Mouse (Mus musculus) hematopoietic stem cell, adult 5-6 weeks (primary cell): ENCODE results near the gene Mien1. TPM values are rescaled to one million over a fixed set of nuclear protein-coding genes. Genes with fewer than 3 reads are reported as not detected.

ENCODE experiments used
- ATAC-seq, 2 experiments: fragments of 125-278 bp in 1 of 2; replicated peaks in 1 of 2; 2 replicates each; pipeline ENCODE4 v1.8.0; 2016 to 2017; ENCODE audit warnings: inconsistent platforms in 2 of 2, mild to moderate bottlenecking in 2 of 2, moderate number of reproducible peaks in 2 of 2, low read depth in 1 of 2, moderate TSS enrichment in 1 of 2; ENCODE audit not compliant: low FRiP score in 2 of 2, poor library complexity in 2 of 2, severe bottlenecking in 2 of 2, insufficient read depth in 1 of 2, low TSS enrichment in 1 of 2
- total RNA-seq: library from RNA; stranded (forward); fragments of 172-1452, 232-1000 nt; gene quantifications from 2 replicates; pipeline ENCODE4 v1.2.3, GENCODE M21; 2017

The Mien1 gene
- total RNA-seq, result 18.2 and 42.3 TPM in 2 replicates

DNA sequence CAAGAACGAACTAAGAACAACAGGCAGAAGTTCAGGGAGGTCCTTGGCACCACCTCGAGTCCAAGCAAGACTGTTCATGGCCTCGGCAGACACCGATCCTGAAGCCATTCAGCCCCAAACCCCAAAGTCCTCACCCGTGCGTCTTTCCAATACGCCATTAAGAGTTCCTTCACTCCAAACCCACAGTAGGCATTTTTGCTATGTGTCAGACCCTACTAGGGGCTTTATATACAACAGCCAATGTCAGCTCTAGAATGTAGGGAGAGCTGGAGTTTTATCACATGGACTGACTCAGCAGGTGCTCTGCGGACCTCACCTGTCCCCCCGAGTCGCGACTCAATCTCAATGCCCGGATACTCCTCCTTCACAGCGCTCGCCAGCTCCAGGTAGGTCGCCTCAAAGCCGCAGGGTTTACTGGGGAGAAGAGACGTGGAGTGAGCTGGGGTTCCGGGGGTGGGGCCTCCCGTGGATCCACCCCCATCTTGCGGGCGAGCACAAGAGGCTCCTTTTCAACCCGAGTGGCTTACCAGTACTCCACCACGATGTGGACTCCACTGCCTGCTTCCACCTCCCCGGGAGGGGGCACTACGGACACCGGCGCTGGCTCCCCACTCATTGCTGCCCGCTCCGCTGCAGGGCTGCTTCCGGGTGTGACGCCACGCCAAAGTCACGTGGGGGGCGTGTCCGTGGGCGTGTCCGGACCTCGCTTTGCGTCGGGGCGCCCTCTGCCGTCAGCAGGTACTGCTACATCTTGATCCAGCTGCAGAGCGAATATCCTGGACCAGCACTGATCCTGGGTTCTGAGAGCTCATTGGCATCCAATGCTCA is at the start of gene Mien1:
Gene Mien1 (minus strand): TSS at position 661 of the 828 bp plus-strand sequence.
- ATAC-seq, result peak; percentile 94

DNA sequence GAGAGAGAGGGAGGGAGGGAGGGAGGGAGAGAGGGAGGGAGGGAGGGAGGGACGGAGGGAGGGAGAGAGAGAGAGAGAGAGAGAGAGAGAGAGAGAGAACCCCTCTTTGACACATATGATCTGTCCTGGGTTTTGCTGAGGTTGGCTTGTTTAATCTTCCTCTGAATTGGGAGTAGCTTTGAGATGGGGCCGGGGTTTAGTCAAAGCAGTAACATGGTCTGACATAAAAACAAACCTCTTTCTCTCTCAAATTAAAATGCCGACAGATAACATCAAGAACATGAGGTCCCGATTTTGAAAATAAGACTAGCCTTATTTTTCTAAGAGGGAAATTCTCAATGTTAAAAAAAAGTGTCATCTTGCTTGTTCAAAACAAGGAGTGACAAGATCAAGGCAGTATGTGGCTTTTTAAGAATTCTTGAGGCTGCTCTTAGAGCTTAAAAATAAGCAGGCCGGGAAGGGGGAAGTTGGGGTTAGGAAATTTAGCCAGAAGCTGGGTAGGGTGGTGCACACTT is 48.8 kb upstream of the Mien1 start:
- ATAC-seq, result no peak

DNA sequence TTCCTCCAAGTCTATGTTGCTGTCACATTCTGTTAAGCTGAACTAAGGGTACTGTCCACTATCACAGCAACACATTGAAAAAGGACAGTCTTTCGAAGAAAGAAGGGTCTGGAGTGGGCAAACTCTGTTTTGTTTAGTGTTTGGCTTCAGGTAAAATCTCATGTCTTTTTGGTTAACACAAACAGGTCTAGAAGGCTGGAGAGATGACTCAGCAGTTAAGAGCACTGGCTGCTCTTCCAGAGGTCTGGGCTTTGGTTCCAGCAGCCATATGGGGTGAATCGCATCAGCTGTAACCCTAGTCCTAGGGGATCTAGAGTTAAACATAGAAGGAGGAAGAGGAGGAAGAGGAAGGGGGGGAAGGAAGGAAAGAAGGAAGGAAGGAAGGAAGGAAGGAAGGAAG is 47.0 kb upstream of the Mien1 start:
- ATAC-seq, result no peak

DNA sequence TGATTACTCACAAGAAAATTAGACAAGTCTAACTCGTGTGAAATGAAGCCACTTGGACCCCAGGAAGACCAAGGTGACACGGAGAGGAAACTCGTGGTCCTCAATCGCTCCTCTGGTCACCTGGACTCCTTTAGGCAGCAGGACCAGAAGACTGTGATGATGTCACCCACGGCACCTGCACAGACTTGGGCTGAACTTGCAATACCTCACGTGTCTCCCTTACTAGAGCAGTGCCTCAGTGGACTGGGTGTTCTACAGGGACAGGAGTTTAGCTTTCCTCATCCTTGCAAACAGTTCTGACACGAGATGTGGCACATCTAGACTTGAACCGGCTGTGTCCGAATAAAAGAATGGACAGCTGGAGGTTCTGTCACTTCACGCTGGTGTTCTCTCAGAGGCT is 43.3 kb upstream of the Mien1 start:
- no peak for ATAC-seq

DNA sequence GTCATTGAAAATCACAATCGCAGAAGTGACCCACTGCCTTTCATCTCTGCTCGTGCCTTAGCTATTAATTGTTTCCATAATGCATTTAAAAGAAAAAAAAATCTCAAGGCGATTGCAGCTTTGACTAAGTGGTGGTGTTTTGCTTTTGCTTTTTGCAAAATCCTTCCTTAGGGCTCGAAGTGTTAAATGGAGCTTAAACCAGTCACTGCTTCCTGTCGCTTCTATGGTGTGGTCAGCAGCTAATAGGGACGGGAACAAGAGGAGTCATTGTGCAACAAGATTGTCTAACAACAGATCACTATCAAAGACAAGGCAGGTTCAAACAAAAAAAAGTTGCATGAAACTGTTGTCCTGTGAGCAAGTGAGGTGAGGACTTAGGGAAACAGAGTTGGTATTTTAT is 42.4 kb upstream of the Mien1 start:
- ATAC-seq, result no peak

DNA sequence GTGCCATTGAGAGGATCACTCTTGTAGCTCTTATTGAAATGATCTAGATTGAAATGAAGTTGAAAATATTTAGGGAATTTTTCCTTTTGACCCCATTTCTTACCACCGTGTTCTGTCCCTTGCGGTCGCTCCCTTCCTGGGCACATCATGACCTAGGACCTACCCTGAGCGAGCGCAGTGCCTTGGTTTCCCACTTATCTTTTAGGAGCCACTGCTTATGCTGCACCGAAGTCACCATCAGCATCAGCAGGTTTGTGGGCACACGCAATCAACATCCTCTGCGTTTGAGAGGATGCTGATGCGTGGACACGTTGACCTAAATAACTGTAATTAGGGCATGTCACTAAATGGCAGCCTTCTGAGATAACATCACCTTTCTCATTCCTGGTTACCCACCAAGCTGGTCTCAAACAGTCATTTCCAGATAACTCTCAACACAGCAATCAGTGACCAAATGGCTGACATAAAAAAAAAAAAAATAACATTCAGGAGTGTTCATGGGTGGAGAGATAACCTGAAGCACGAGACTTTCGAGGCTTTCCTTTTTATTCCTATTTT is 41.2 kb upstream of the Mien1 start:
- ATAC-seq, result no peak

DNA sequence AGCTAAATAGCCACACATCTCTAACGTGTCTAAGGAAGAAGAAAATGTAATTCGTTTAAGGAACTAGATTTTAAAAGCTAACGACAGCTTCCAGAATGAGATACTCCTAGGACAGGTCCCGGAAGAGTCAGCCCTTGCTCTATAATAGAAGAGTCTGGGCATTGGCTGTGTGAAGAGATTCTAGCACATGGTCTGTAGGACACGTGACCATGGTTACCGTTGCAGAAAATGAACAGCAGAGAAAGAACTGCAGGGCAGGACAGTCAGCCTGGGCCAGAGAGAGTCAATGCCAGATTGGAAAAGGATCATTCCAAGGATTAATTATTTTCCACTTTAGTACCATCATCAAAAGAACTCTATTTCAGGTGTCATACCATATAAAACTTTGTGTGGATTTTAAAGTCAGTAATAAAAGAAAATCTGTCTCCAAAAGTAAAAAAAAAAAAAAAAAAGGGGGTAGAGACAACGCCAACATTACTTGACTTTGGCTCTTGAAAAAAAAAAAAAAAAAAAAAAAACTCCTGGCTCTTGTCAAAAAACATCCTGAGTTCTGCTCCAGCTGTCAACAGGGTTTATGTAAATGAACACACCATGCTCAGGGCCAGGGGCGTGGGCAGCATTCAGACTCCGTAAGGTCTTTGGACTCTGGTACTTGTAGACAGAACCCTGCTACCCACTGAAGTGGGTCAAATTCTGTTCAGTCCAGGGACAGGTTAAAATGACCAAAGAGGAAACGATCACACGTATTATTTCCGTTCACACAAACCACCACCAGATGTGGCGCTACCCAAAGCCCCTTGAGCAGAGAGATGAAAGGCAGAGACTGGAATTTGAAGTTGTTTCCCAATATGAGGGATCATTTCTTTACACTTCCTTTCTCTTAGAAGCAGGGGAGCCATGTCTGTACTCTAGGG is 40.5 kb upstream of the Mien1 start:
- no peak for ATAC-seq

DNA sequence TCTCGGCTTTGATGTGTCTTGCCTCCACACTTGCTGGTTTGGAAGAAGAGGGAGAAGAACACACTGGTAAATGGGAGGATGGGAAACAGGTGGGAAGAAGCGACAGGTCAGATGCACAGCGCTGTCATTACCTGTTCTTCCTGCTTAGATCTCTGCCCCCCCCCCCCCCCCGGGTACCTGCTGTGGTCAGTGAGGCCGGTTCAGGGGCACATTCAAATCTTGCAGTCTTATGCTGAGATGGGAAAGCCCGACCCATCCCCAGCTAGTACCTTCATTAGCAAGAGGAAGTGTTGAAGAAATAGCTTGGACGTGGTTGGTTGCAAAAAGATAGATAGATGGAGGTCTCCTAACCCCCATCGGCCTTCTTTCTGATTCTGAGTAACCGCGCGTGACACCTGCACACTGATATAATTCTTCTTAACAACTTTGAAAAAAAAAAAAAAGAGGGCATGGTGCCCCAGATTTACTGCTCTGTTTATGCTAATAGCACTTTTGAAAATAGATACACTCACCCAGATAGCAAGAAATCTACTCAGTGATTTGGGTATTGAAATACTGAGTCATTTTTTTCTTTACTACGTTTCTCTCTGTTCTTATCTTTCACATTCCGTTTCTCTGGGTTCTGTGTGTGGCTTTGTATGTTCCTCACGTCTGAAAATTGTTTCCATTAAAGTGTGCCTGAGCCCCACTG is 38.4 kb upstream of the Mien1 start:
- no peak for ATAC-seq

DNA sequence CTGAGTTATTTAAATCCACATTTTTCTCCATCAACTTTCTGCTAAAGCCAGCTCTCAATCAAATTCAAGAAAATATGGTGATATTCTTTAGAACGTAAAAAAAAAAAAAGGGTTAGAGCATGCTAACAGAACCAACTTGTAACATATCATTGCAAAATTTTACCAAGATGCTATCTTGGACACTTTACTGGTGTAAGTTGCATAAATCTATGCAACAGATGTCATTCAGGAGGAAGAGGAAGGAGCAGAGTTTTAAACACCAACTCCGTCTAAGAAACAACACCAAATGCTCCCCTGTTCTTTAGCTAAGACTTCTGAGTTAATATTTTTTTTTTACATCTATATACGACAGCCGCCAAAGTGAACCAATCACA is 37.6 kb upstream of the Mien1 start:
- no peak for ATAC-seq

DNA sequence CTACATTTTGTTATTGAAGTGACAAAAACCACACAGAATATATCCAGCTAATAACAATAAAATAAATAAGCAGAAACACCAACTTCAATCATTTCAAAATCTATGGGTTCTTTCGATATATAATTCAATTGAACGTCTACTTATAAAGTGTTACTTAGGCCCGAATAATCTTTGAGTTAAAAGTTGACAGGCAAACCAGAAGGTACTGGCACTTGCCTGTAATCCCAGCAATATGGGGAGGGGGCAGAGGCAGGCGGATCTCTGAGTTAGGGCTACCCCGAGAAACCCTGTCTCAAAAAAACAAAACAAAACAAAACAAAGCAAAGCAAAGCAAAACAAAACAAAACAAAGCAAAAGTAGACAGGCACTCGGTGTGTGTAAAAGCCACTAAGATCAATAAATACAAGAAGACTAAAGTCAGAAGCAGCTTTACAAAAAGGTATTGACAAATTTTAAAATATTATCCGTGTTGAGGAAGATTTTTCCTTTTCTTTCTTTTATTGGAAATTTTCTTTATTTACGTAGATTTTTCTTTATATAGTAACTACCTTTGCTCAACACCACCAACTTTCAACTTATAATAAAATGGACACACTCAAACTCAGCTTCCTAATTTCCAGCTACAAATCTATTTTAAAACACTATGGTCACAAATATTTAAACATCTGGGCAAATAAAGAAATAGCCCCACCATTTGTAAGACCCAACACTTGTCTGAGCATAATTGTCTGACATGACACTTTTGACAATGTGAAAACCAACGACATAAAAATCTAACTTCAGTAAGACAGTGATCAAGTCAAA is 37.0 kb upstream of the Mien1 start:
- ATAC-seq, result no peak

DNA sequence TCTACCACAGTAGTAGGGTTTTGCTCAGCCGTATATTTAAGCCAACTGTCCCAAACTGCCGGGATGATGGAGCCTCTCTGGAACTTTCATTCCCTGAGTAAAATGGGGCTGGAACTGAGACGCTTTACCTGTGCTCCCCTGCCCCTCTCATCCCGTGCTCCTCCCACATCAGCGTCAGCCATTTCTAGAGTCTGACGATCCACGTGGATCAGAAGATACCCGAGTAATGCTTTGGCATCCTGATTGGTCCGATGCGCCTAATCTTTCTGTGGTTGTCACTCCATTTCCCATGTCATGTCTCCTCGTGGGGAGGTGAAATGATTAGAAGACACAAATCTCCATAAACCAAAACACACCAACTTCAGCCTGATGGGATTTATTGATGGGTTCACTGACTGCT is 36.2 kb upstream of the Mien1 start:
- no peak for ATAC-seq

DNA sequence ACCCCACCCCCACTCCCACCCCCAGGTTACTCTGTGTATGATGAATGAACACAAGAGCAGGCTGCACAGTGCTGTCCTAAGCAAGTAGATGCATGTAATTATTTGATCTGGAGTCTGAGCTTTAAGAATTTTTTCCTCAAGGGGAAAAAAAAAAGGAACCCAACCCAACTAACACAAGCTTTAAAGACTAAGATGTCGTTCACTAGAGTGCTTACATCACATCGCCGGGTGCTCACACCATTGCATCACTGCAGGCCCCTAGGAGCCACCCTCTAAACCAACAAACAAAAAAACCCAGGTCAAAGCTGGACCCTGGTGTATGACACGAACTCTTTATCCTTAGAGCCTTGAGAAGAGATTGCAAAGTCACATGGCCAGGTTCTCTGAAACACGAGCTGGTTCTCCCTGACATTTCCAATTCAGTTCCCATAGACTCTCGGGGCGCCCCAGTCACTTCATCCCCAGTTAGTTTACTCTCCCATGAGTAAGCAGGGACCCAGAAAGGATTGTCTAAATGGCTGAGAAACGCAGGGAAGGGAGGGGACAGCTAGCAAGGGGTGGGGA is 35.2 kb upstream of the Mien1 start:
- ATAC-seq, result no peak

DNA sequence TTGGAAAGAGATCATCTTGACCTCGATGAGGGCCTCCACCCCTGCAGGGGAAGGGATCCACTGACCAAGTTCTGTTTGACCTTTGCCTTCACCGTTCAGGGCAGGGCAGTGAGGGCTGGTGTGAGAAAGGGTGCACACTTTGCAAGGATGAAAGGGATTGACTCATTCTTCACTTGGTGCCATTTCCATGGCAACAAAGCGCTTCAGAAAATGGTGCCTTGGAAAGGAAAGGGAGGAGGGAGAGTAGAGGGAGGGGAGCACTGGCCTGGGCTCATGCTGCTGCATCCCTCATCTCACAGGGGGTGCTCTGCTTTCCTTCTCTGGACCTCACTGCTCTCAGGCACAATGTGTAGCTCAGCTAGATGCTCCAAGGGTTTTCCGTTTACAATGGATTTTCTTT is 33.9 kb upstream of the Mien1 start:
- ATAC-seq, result no peak

DNA sequence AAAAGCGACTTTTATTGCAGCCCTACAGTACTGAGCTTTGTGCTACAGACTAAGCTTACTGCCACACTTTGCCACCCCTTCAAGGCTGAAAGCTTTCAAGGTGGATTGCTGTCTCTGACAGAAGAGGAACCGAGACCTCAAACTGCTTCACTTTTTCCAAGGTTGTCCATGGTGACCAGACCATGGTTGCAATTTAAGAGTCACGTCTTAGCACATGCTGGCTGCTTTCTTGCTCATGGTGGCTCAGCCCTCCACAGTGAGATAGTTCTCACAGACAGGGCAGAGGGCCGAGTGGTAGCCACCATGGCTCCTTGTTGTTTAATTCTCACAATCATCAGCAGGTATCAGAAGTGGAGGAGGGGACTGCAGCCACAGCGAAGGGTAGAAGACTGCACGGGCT is 32.0 kb upstream of the Mien1 start:
- ATAC-seq, result no peak

DNA sequence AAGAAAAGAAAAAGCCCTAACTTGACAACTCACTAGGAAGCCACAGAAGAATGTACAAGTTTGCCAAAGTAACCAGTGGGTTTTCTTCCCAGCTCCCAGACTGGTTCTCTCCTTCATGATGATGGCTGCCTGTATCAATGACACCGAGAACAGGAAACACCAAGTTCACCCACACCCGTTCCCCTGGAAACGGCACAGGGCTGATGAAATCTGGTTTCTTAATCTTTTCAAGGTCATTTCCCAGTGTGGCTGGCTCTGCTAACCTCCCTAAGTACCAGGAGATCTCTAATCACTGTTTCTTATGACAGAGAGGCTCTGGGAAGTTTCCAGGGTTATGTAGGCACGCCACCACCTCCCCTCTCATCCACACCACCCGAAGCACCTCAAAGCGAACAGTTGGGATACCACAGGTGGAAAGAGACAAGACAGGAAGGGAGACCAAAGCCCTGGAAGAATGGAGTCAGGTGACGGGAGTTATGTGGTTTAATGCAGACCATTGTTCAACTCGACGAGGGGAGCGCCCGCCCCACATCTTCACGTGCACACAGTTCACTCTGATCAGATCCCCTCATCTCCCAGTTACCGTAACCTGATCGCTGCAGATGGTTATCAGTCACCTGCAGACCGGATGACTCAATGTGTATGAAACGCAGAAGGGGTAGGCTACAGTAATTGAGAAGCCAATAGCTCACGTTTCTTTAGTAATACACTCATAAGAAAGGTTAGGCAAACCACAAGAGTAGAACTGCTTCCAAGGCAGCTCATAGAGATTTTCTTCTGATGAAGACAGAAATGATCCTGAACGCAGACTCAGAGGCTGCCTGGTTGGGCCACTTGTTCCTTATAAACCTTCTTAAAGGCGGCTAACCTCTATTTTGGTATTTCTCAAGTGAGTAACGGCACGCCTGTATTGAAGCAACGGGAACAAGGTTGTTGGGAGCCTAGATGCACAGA is 31.2 kb upstream of the Mien1 start:
- peak in 1 of 2 experiments; percentile 44; a peak in 1 of 4 replicates for ATAC-seq
